Mouse (Mus musculus): ENCODE data around the gene Hdhd5. TPM values are rescaled to one million over a fixed set of nuclear protein-coding genes. Genes with fewer than 3 reads are reported as not detected.

The Hdhd5 gene
- polyA plus RNA-seq, 2 experiments: 5.6 to 8.4 TPM

DNA sequence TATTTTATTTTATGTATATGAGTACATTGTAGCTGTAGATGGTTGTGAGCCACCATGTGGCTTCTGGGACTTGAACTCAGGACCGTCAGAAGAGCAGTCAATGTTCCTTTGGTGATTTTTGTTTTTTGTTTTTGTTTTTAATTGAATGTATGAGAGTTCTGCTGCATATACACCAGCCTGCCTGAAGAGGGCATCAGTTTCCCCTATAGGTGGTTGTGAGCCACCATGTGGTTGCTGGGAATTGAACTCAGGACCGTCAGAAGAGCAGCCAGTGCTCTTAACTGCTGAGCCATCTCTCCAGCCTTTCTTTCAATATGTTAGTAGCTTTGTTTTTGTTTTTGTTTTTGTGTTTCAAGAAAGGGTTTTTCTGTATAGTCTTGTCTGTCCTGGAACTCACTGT is 5.2 kb upstream of the Hdhd5 start:
- no peaks in the 10 kb centered on the region for H3K27me3 ChIP-seq (ENCODE audit: control insufficient read depth, insufficient read depth, low read length)
- H3K4me3 ChIP-seq (ENCODE audit: insufficient read depth in 1 of 2, low read depth in 2 of 2, low read length in 2 of 2): no peak overlapping the region
- no peaks in the 10 kb centered on the region for H3K9me3 ChIP-seq (ENCODE audit: control insufficient read depth, low read length)
- H3K27ac ChIP-seq: no peak overlapping the region
- H3K9ac ChIP-seq (replicated peaks): no peak overlapping the region
- H3K36me3 ChIP-seq (replicated peaks; ENCODE audit: control insufficient read depth, insufficient read depth, low read depth): no peaks in the 10 kb centered on the region
- ATAC-seq (ENCODE audit: insufficient read depth): no peak
- peaks cover 0 to 11% of the 10 kb centered on the region in 2 experiments; a peak in 3 of 4 replicates for H3K4me1 ChIP-seq (replicated peaks; ENCODE audit: control insufficient read depth in 2 of 2, insufficient read depth in 2 of 2, low read length in 1 of 2)
- DNase-seq (ENCODE audit: low read depth in 3 of 3, low spot score in 3 of 3): no peak
- no peak overlapping the region for H3K4me2 ChIP-seq (ENCODE audit: low read depth)
- WGBS (ENCODE audit: insufficient replicate concordance): 63% methylated on average over 2 of the region's 2 CpGs
- peak; percentile 57 for TF ChIP-seq CTCF (IDR thresholded peaks at IDR 0.05; ENCODE audit: low read depth)
- TF ChIP-seq EP300 (IDR thresholded peaks at IDR 0.05; ENCODE audit: low read depth): no peak

DNA sequence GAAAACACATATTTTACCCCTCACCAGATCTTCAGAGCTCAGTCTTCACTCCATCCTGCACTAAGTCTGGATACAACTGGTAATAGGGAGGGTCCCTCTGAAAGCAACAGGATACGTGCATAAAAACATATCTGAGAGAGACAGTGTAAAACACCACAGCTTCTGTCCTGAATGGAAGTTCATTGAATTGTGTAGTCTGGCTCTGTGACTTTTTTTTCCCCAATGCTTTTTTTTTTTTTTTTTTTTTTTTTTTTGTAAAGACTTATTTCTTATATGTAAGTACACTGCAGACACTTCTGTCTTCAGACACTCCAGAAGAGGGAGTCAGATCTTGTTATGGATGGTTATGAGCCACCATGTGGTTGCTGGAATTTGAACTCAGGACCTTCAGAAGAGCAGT is 1.5 kb upstream of the Hdhd5 start:
- H3K4me2 ChIP-seq (ENCODE audit: low read depth): peak overlapping the region; percentile 74
- ATAC-seq (ENCODE audit: insufficient read depth) (no peak), DNase-seq (ENCODE audit: low read depth in 3 of 3, low spot score in 3 of 3) (no peak)
- H3K9ac ChIP-seq (replicated peaks): no peak overlapping the region
- no peaks in the 10 kb centered on the region for H3K9me3 ChIP-seq (ENCODE audit: control insufficient read depth, low read length)
- 60% methylated on average over 1 of the region's 1 CpGs for WGBS (ENCODE audit: insufficient replicate concordance)
- H3K36me3 ChIP-seq (replicated peaks; ENCODE audit: control insufficient read depth, insufficient read depth, low read depth): no peaks in the 10 kb centered on the region
- peaks cover 11 to 17% of the 10 kb centered on the region in 2 experiments for H3K4me1 ChIP-seq (replicated peaks; ENCODE audit: control insufficient read depth in 2 of 2, insufficient read depth in 2 of 2, low read length in 1 of 2)
- no peak overlapping the region for H3K4me3 ChIP-seq (ENCODE audit: insufficient read depth in 1 of 2, low read depth in 2 of 2, low read length in 2 of 2)
- TF ChIP-seq CTCF (IDR thresholded peaks at IDR 0.05; ENCODE audit: low read depth) (no peak), EP300 (IDR thresholded peaks at IDR 0.05; ENCODE audit: low read depth) (no peak)
- H3K27me3 ChIP-seq (ENCODE audit: control insufficient read depth, insufficient read depth, low read length): no peaks in the 10 kb centered on the region
- H3K27ac ChIP-seq: no peak overlapping the region

DNA sequence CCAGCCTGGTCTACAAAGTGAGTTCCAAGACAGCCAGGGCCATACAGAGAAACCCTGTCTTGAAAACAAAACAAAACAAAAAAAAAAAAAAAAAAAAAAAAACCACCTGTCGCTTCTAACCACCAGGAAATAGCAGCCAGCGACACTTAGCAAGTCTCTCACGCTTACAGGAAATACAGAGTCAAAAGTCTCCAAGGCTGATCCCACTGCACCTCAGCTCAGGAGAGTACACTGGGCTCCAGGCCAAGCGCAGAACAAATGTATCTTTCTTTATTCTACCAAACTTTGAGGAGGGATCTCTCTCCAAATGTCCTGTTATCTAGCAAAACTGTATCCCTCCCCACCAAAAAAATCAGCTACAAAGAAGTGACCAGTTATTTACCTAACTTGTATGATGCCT is 2.0 kb downstream of the Hdhd5 start:
- 66% methylated on average over 4 of the region's 4 CpGs for WGBS (ENCODE audit: insufficient replicate concordance)
- ATAC-seq (ENCODE audit: insufficient read depth): no peak

DNA sequence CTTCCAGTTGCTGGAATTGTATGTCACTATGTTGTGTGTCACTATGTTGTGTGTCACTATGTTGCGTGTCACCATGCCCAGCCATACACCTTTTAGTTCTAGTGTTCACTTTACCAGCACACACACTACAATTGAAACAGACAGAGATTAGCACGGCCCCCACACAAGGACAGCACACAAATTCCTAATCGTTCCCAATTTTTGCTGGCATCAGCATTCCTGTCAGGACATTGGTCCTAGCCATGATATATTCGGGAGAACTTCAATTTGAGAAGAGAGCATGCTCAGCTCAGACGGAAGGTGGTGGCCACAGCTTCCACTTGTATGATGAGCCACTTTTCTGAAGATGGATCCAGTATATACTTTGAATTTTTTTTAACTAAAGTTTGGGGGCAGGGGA is 6.3 kb downstream of the Hdhd5 start:
- Histone ChIP-seq H3K4me1 (replicated peaks; ENCODE audit: control insufficient read depth in 2 of 2, insufficient read depth in 2 of 2, low read length in 1 of 2) (peaks cover 4 to 7% of the 10 kb centered on the region in 2 experiments; a peak in 3 of 4 replicates), H3K4me3 (ENCODE audit: insufficient read depth in 1 of 2, low read depth in 2 of 2, low read length in 2 of 2) (no peak overlapping the region), H3K27me3 (ENCODE audit: control insufficient read depth, insufficient read depth, low read length) (no peaks in the 10 kb centered on the region), H3K9me3 (ENCODE audit: control insufficient read depth, low read length) (no peaks in the 10 kb centered on the region), H3K27ac (no peak overlapping the region), H3K36me3 (replicated peaks; ENCODE audit: control insufficient read depth, insufficient read depth, low read depth) (no peaks in the 10 kb centered on the region; the same call in 1 of the 2 replicates), H3K9ac (replicated peaks) (no peak overlapping the region), H3K4me2 (ENCODE audit: low read depth) (no peak overlapping the region)
- ATAC-seq (ENCODE audit: insufficient read depth): no peak
- no peak for TF ChIP-seq CTCF (IDR thresholded peaks at IDR 0.05; ENCODE audit: low read depth)
- no peak for TF ChIP-seq EP300 (IDR thresholded peaks at IDR 0.05; ENCODE audit: low read depth)
- 81% methylated on average over 5 of the region's 5 CpGs for WGBS (ENCODE audit: insufficient replicate concordance)
- no peak for DNase-seq (ENCODE audit: low read depth in 3 of 3, low spot score in 3 of 3)

More for the DNA sequence above, 2.0 kb downstream of the Hdhd5 start:
- Histone ChIP-seq H3K4me2 (ENCODE audit: low read depth) (no peak overlapping the region), H3K27me3 (ENCODE audit: control insufficient read depth, insufficient read depth, low read length) (no peaks in the 10 kb centered on the region), H3K27ac (no peak overlapping the region), H3K9ac (replicated peaks) (no peak overlapping the region; the same call in 1 of the 2 replicates), H3K9me3 (ENCODE audit: control insufficient read depth, low read length) (no peaks in the 10 kb centered on the region), H3K4me3 (ENCODE audit: insufficient read depth in 1 of 2, low read depth in 2 of 2, low read length in 2 of 2) (no peak overlapping the region), H3K36me3 (replicated peaks; ENCODE audit: control insufficient read depth, insufficient read depth, low read depth) (no peaks in the 10 kb centered on the region), H3K4me1 (replicated peaks; ENCODE audit: control insufficient read depth in 2 of 2, insufficient read depth in 2 of 2, low read length in 1 of 2) (peaks cover 11 to 17% of the 10 kb centered on the region in 2 experiments)
- TF ChIP-seq CTCF (IDR thresholded peaks at IDR 0.05; ENCODE audit: low read depth) (no peak), EP300 (IDR thresholded peaks at IDR 0.05; ENCODE audit: low read depth) (no peak)
- no peak for DNase-seq (ENCODE audit: low read depth in 3 of 3, low spot score in 3 of 3)

DNA sequence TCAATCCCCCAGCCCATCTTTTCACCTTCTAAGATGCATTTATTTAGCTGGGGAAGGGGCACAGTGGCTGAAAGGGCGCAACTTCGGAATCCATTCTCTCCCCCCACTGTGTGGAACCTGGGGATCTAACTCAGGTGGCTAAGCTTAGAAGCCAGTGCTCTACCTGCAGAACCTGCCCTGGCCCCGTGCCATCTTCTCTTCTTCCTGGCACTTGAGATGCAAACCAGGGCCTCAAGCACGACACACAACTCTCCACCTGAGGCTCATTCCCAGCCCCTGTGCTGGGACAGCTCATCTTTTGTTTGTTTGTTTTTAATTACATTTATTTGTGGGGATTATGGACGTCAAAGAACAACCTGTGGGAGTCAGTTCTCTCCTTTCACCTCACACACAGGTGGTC is 11.5 kb downstream of the Hdhd5 start:
- no peak for DNase-seq (ENCODE audit: low read depth in 3 of 3, low spot score in 3 of 3)
- WGBS (ENCODE audit: insufficient replicate concordance): 77% methylated on average over 5 of the region's 5 CpGs
- peaks cover 19 to 24% of the 10 kb centered on the region in 2 experiments for H3K4me1 ChIP-seq (replicated peaks; ENCODE audit: control insufficient read depth in 2 of 2, insufficient read depth in 2 of 2, low read length in 1 of 2)
- no peak for TF ChIP-seq EP300 (IDR thresholded peaks at IDR 0.05; ENCODE audit: low read depth)
- no peak for TF ChIP-seq CTCF (IDR thresholded peaks at IDR 0.05; ENCODE audit: low read depth)
- no peaks in the 10 kb centered on the region; the same call in 1 of the 2 replicates for H3K36me3 ChIP-seq (replicated peaks; ENCODE audit: control insufficient read depth, insufficient read depth, low read depth)
- no peak overlapping the region for H3K9ac ChIP-seq (replicated peaks)
- no peak overlapping the region for H3K4me3 ChIP-seq (ENCODE audit: insufficient read depth in 1 of 2, low read depth in 2 of 2, low read length in 2 of 2)
- no peak overlapping the region for H3K27ac ChIP-seq
- no peaks in the 10 kb centered on the region for H3K27me3 ChIP-seq (ENCODE audit: control insufficient read depth, insufficient read depth, low read length)
- no peaks in the 10 kb centered on the region for H3K9me3 ChIP-seq (ENCODE audit: control insufficient read depth, low read length)
- H3K4me2 ChIP-seq (ENCODE audit: low read depth): no peak overlapping the region
- ATAC-seq (ENCODE audit: insufficient read depth): no peak
